Mouse (Mus musculus) kidney, postnatal 10 days (tissue): ENCODE results near the gene Pspn.

Experiments used
- DNase-seq: peaks from one replicate; pipeline ENCODE4 v3.0.0; 2021; ENCODE audit warnings: mixed read lengths

The Pspn gene

DNA sequence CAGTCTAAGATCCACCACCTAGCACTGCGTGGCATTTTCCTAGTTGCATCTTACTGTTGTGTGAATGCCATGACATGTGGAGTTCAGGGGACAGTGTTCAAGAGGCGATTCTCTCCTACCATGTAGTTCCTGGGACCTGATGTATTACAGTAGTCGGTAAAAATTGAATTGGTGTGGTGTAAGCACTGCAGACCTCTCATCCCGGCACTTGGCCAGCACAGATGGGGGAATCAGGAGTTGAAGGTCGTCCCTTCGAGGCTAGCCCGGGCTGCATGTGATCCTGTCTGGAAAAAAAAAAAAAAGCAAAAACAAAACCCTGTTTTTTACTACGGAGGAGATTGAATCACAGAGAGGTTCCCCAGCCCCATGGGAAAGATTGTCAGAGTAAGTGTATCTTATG lies 4.8 kb downstream of the Pspn start:
- no peak for DNase-seq

DNA sequence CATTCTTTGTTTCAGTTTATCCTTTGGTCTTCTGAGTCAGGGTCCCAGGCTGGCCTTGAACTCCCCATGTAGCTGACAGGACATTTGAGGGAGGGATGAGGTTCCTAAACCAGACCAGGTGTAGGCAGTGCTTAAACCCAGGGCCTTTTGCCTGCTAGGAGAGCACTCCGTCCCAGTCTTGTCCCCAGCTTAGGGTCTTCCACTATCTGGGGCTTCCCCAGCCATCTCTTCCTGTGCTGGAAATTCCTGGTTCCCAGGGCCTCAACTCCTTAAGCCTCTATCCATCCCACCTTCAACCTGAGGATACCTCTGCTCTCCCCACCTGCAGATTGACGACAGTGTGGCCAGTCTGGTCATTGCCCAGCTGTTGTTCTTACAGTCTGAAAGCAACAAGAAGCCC lies 8.9 kb downstream of the Pspn start:
- no peak for DNase-seq

DNA sequence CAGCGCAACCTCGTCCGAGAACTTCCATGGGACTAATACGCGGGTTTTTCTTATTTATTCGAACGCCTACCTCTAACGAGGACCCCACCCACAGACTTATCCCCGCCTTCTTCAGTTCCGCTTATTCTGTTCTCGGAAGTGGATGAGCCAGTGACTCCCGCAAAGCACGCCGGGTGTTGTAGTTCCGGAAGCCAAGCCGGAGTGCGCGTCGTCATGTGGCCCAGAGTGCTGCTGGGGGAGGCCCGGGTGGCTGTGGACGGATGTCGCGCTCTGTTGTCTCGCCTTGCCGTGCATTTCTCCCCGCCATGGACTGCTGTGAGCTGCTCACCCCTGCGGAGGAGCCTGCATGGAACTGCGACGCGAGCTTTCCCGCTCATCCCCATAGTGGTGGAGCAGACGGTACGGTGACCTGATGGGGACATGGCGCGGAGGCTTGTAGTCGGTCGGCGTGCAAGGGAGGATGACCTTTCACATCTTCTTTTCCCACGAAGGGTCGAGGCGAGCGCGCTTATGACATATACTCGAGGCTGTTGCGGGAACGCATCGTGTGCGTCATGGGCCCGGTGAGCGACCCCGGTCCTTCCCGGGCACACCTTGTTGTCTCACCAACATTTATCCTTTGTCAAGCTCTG lies 9.6 kb downstream of the Pspn start, which contains the start of gene Clpp:
TSS of gene Clpp (plus strand) at position 191 of the 632 bp plus-strand sequence.
- DNase-seq: peak; percentile 97

DNA sequence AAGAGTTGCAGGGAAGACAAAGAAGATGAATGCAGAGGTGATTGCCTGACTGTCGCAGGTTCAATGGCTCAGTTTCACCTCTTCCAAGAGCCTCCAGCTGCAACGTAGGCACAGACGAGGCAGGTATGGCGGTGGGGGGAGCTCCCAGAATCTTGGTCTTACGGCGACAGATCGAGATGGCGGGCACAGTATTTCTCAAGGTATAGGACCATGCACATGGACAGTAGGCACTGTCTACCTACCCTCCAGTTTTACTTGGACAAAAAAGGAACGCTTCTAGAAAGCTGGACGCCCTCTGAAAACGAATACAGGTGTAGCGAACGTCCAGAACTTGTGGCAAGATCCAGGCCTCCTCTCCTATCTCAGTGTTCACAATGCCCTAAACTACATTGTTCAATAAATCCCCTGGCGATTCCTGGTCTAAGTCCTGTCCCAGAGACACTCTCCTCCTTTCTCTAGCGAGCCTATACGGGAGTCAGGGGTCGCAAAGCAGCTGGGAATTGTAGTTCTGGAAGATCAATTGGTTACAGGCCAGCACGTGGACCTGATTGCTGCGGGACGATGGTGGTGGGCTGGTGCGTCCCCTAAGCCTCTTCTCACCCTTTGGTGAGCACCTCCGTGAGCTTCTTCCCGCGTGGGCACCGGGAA lies 10.2 kb downstream of the Pspn start:
- peak; percentile 83 for DNase-seq

DNA sequence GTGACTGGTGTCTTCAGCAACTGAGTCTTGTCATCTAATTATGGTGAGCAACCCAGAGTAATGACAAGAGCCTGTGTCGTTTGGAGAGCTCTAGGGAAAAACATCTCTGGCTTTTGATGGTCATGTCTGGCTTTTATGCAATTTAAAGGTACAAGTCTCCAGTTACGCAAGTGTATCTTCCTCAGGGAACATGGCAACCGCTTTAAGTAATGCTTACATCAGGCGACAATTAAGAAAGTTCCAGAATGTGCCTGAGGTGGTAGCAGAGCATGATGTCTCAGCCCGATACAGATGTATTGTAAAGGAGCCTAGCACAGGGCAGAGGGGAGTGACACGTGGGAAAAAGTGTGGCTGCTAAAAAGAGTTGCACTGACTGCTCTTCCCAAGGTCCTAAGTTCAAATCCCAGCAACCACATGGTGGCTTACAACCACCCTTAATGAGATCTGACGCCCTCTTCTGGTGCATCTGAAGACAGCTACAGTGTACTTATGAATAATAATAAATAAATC lies 10.8 kb downstream of the Pspn start:
- no peak for DNase-seq

DNA sequence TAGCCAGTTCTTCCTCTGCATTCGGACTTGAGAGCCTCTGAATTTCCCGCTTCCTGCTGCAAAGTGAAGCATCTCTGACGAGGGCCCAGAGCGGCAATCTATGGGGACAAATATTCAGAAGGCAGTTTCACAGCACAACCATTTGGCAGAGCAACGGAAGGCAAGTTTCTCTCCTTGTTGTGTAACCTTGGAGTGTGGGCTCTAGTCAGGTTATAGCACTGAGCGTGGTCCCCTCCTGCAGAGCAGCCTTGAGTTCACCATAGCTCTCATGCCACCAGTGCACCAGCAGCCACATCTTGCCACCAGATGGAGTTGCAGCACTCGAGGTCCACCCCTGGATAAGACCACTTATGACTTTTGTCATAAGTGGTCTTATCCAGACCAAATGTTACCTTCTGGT lies 11.4 kb downstream of the Pspn start:
- DNase-seq: no peak

DNA sequence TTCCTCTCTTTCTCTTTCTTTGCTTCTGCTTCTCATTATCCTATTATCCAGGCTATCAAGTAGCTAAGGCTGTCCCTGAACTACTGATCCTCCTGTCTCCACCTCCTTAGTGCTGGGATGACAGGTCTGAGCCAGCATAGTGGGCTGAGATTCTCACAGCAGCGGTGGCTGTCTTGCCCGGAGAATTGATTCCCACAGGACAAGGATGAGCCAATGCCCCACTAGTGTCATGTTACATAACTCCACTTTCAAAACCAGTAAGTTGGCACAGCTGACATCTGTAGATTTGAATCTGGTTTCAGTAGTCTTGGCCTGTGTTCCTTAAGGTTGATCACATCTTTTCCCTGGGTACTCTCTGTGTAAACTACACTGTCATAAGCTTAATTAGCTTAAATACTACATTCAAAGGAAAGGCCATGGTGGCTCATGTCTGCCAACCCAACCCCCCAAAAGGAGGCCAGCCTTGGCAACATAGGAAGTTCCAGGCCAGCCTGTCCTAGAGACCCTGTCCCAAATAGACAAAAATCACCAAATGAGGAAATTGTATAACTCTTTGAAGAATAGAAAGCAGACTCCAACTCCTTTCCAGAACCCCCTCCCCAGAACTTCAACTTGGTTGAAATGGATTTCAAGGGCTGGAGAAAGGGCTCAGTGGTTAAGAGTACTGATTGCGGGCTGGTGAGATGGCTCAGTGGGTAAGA lies 13.6 kb downstream of the Pspn start:
- DNase-seq: no peak

DNA sequence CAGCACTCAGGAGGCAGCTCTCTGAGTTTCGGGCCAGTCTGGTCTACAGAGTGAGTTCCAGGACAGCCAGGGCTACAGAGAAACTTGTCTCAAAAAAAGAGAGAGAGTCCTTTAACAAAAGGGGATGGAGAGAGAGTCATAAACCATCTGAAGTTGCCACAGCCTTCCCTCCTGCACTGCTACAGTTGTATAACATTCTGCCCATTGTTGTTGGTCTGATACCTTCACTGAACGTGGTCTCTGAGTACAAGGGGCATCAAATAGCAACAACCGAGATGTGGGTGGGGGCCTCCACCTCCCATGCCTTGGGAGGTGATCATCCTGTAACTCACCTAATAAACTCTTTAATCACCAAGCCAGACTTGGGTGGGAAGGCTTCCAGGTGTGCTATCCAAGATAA lies 14.2 kb downstream of the Pspn start:
- DNase-seq: no peak

DNA sequence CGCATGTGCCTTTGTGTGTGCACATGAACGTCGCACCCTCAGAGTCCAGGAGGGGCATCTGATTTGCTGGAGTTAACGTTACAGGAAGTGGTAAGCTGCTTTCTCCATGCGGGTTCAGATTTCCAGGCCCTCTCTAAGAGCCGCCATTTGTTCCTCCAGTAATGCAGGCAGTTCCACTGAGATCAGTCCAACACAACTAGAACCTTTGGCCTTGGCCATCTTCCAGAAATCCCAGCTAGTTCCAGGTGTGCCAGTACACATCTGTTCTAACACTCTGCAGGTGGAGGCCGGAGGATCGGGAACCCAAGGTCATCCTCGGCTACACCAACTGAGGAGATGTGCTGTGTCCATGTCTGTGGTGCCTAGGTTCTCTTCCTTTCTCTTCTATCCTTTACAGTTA lies 14.9 kb downstream of the Pspn start:
- no peak for DNase-seq

DNA sequence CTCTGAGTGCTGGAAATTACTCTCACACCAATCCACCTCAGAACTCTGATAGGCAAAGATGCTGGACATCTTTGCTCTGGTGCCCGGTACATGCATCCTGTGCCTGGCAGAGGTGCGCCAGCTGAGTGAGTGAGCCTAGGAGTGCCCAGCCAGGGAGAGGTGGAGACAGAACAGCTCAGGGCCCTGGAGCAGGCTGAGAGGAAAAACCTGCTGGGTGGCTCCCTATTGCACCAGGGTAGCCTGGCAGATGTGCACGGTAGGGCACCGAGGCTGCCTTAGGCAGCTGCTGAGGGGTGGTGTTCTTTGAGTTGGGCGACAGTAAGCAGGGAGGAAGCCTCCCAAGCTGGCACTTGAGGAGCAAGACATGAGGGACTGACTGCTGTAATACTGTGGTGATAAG lies 17.8 kb downstream of the Pspn start, which contains the start of gene Acer1:
TSS of gene Acer1 (minus strand) at position 114 of the 400 bp plus-strand sequence.
- DNase-seq: no peak

DNA sequence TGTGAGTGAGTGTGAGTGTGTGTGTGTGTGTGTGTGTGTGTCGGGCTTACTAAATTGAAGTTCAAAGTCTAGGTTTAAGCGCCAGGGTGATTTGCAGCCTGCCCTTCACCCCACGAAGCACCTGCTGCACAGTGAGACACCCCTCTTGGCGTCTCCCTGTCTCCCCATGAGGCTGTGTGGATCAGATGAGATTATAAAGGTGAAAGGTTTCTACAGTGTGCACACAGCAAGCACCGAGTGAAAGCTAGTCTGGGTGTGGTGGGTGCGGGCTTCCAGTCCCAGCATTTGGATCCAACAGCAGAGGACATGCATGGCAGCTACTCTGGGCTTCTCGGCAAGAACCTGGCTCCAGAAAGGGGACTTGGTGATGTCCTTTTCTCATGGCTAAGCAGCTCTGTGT lies 18.8 kb downstream of the Pspn start:
- no peak for DNase-seq

DNA sequence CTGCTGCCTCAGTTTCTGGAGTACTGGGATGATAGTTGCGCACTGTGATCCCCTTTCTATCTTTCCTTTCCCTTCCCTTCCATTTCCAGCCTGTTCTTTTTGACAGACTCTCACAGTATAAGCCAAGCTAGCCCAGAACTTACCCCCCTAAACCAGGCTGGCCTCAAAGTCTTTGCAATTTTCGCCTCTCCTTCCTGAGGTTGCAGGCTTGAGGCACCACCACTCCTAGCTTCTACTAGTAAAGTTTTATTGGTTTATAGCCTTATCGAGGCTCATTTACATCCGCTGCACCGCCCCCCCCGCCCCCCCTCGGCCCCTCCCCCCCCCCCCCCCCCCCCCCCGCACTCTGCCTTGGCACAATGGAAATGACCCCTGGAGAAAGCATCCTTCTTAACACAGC lies 20.3 kb downstream of the Pspn start:
- no peak for DNase-seq

DNA sequence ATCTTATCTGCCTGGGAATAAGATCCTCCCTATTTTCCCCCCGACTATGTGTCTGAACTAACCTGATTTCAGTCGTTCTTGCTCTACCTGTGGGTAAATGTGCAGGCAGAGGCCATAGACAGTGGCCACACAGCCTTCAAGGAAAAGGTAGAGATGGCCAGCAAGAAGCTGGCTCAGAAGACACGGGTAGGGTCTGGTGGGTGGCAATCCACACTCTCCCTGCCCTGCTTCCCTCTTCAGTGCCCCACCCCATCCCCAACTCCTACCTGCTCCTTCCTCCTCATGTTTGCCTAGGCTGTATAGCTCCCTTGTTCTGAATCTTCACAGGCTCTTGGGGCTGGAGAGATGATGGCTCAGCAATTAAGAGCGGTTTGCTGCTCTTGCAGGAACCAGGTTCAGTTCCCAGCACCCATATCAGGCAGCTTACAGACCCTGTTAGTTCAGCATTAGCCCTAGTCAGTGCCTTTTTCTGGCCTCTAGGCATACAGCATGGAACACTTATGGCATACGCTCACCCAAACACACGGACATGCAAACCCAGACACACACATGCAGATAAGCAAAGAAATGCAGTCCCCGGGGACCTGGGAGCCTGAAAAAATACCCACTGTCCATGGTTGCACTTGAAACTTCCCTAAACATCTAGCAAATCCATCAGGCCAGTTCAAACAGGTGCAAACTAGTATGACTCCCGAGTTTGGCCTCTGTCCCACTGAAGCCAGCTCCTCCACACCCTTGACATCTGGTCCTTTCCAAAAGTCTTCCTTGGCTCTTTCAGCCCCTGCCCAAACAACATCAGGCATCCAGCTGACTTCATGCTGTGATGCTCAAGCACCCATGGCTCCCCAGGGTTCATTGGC lies 23.1 kb downstream of the Pspn start:
- DNase-seq: no peak

DNA sequence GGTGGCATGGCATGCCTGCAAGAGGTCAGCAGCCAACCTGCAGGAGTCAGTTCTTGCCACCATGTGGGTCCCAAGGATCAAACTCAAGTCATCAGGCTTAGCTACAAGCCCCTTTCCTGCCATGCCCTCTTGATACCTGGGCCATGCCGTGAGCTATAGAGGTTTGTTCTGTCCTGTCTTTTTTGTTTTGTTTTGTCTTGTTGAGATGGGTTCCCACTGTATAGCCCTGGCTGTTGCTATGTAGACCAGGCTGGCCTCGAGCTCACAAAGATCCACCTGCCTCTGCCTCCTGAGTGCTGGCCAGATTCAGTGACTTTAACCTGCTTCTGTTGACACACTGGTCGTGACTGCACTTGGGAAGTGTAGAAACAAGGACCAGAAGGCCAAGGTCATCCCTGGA lies 24.4 kb downstream of the Pspn start:
- no peak for DNase-seq

DNA sequence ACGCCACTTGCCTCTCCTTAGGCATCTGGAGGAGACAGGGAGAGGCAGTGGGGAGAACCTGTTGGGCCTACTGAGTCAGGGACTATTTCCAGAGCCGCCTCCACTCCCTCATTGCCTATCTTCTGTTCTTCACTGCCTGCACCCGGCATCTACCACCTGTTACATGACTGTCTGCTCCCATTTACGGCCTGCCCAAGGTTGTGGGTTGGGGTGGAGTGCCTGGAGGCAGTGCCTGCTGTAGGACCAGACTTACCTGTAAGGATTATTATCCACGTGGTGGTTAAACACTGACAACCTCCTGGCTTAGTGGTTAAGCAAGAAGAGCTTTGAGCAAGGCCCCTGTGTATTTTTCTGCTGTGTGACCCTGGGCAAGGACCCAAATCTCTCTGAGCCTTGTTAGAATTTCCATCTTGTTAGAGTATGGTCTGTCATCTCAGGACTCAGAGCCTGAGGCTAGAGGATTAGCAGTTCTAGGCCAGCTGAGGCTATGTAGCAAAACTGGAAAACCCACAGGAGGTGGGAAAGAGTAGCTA lies 25.0 kb downstream of the Pspn start:
- DNase-seq: no peak

DNA sequence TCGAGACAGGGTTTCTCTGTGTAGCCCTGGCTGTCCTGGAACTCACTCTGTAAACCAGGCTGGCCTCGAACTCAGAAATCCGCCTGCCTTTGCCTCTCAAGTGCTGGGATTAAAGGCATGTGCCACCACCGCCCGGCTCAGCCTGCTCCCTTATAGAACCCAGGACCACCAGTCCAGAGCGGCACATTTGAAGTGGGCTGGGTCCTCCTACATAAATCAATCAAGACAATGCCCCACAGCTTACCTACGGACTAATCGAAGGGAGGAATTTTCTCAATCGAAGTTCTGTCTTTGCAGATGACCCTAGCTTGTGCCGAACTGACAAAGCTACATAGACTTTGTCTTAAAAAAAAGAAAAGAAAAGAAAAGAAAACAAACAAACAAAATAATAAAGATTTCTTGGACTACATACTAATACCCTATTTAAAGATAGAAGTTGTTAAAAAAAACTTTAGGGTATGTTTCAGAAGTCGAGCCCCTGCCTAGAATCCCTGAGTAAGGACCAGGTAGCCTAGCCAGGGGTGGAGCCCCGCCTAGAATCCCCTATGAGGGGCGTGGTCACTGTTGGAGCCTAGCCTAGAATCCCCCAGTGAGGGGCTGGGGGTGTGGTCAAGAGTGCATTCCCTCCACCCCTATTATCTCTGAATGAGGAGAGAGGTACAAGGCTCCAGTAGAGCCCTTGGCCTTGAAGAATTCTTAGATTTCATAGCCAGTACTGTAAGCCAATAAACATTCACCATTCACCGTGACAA lies 25.7 kb downstream of the Pspn start:
- no peak for DNase-seq

DNA sequence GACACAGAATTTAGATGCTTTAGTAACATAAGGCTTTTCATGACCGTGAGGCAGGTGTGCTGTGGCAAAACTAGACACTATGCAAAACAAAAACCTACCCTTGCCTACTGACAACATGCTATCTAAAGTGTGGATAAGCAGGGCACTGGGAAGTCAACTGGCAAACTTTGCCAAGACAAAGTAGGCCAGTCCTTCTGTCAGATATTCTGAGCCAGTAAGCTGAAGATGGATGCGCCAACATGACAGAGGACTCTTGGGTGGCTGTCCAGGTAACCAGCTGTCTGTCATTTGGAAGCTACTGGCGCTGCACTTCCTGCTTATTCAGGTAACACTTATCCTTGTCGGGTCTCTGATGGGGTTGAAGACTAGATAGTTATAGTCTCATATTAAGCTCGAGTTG lies 29.7 kb downstream of the Pspn start:
- no peak for DNase-seq

DNA sequence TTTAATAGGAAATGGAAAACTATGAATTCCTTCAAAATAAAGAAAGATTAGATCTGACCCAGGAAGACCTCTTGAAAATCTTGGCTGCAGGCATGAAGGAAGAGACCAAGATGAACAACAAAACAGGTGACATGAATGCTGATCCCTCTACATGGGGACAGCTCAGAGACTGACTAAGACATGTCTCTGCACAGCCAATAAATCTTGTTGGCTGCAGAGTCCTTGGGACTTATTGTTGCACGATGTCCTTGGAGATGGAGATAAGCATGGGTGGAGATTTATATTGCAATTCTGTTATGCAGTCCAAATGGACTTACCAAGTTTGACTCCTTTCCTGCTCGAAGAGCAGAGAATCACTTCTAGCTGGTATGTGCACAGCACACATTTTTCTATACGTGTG lies 30.5 kb downstream of the Pspn start:
- DNase-seq: no peak

DNA sequence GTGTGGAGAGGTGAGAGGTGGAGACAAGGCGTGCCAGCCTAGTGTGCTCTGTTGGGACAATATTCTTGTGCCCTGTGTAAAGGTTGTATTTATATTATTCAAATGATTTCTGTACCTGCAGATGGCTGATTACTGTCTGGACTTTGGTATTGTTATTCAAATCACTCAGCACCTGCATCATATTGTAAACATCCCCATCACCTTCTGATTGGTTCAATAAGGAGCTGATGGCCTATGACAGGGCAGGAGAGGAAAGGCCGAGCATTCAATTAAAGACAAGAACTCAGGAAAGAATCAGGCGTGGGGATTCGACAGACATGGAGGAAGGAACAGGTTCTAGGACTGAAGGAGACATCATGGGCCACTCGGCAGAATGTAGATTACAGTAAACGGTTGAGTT lies 36.2 kb downstream of the Pspn start:
- DNase-seq: no peak

DNA sequence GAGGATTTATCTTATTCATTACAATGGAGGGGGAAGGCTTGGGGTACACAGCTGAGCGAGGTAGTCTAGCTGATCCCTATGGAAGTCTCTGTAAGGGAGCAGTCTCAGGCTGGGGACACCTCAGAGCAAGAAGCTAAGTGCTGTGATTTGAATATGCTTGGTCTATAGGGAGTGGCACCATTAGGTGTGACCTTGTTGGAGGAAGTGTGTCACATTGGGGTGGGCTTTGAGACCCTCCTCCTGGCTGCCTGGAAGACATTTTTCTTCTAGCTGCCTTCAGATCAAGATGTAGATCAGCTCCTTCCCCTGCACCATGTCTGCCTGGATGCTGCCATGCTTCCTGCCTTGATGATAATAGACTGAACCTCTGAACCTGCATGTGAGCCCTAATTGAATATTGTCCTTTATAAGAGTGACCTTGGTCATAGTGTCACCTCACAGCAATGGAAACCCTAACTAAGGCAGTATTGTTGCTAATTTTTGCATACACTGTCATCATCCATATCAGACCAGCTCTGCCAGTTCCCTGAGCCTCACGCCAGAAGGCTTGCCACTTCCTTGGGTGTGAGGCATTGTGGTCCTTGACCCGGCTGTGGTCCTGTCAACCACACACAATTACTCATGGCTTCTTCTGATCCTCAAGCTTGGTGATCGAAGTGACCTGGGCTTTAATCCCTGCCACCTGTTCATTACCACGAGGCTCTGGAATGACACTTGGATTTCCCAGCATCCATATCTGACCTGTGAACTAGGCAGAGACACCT lies 37.0 kb downstream of the Pspn start:
- DNase-seq: no peak

DNA sequence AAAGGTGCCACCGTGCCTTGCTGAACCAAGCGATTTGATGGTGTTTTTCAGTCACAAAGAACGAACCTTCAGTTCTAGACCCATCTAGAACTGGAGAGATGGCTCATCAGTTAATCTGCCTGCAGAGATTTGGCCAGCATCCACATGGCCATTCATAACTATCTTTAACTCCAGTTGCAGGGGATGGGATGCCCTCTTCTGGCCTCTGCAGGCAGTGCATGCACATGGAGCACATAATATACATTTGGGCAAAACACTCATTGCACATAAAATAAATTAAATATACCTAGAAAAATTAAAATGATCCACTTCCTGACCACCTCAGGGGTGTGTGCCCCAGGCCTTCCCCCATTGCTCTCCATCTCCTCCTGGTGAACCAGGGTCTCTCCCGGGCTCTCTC lies 37.9 kb downstream of the Pspn start:
- DNase-seq: no peak
